Mouse (Mus musculus) neutrophil, adult 5-6 weeks (primary cell): ENCODE data around the gene Urod. TPM values are rescaled to one million over a fixed set of nuclear protein-coding genes. Genes with fewer than 3 reads are reported as not detected.
A peak's percentile ranks its signal among the peaks of the same experiment; 100 is the strongest.

ENCODE experiments used
- ATAC-seq: fragments of 151-379, 151-347 bp; 2 replicates; pipeline ENCODE4 v1.8.0; 2017; ENCODE audit warnings: mild to moderate bottlenecking, moderate TSS enrichment; ENCODE audit not compliant: insufficient number of reproducible peaks, poor library complexity, low FRiP score, severe bottlenecking; ENCODE audit errors: extremely low read depth
- total RNA-seq: library from RNA; stranded (forward); fragments of 200-1000 nt; gene quantifications from 2 replicates; pipeline ENCODE4 v1.2.3, GENCODE M21; 2017

Urod gene
- total RNA-seq, 1 experiment from 2014 or later, result 63.2 TPM

GRCm38 (mm10) chr4:116999513-117000154 is 5.4 kb upstream of the Urod start:
- ATAC-seq, result no peak

GRCm38 (mm10) chr4:116995798-116996135 is 1.6 kb upstream of the Urod start:
- ATAC-seq, result no peak

- ATAC-seq, result peak; percentile 35
These were observed 1.1 kb upstream of the Urod start, which contains the start of gene Hectd3 for GRCm38 (mm10) chr4:116995131-116995797. Gene Hectd3 (plus strand): TSS chr4:116995317.

- peak; percentile 57 for ATAC-seq
These were observed 2.8 kb downstream of the Urod start for GRCm38 (mm10) chr4:116991366-116991765.

GRCm38 (mm10) chr4:116989731-116990130 is 4.5 kb downstream of the Urod start:
- no peak for ATAC-seq

- ATAC-seq, result no peak
These were observed 7.1 kb downstream of the Urod start for GRCm38 (mm10) chr4:116987122-116987456.

GRCm38 (mm10) chr4:116986400-116987121 is 7.7 kb downstream of the Urod start:
- ATAC-seq, result peak; percentile 40; the same call in 1 of the 2 replicates

GRCm38 (mm10) chr4:116985681-116986080 is 8.5 kb downstream of the Urod start:
- no peak for ATAC-seq

GRCm38 (mm10) chr4:116976503-116976902 is 17.7 kb downstream of the Urod start:
- no peak for ATAC-seq

- no peak for ATAC-seq
These were observed 39.3 kb downstream of the Urod start for GRCm38 (mm10) chr4:116954951-116955350.

GRCm38 (mm10) chr4:116951642-116952041 is 42.6 kb downstream of the Urod start:
- ATAC-seq, result no peak

- no peak for ATAC-seq
These were observed 50.2 kb downstream of the Urod start for GRCm38 (mm10) chr4:116944055-116944454.

GRCm38 (mm10) chr4:116942695-116943094 is 51.5 kb downstream of the Urod start:
- no peak for ATAC-seq

Other genes starting within 250 kb of the Urod start
- gene Toe1, start 186.8 kb downstream of the Urod start, total RNA-seq, result 43.6 and 47.6 TPM in 2 replicates
- gene Mutyh, start 186.7 kb downstream of the Urod start, total RNA-seq, result 8.4 and 9.1 TPM in 2 replicates
- not detected in 2 replicates for gene Hpdl, start 172.7 kb downstream of the Urod start, total RNA-seq
- gene Zswim5, start 117.0 kb downstream of the Urod start, total RNA-seq, result 0.12 TPM in 1 of 2 replicates, not detected in the other
- 41.3 and 50.8 TPM in 2 replicates for gene Hectd3, start 904 bp upstream of the Urod start, total RNA-seq
- 12.8 and 24.6 TPM in 2 replicates for gene Eif2b3, start 25.0 kb upstream of the Urod start, total RNA-seq
- gene Ptch2, start 101.7 kb upstream of the Urod start, total RNA-seq, result 0.35 TPM in 1 of 2 replicates, not detected in the other
- gene Btbd19, start 131.3 kb upstream of the Urod start, total RNA-seq, result 58.1 and 59.0 TPM in 2 replicates
- gene Tctex1d4, start 132.4 kb upstream of the Urod start, total RNA-seq, result 0.61 TPM in 1 of 2 replicates, not detected in the other
- 24.2 and 25.4 TPM in 2 replicates for gene Plk3, start 139.6 kb upstream of the Urod start, total RNA-seq
- gene Rps8, start 161.8 kb upstream of the Urod start, total RNA-seq, result 1,061 and 1,103 TPM in 2 replicates
- gene Kif2c, start 188.2 kb upstream of the Urod start, total RNA-seq, result 0.35 TPM in 1 of 2 replicates, not detected in the other